Mouse (Mus musculus): ENCODE results near the gene Rnf111. TPM values are rescaled to one million over a fixed set of nuclear protein-coding genes. Genes with fewer than 3 reads are reported as not detected.
A peak's percentile ranks its signal among the peaks of the same experiment; 100 is the strongest.
"Not testable (repeated sequence)": the region's sequence is repeated elsewhere in the genome, so short reads cannot be mapped to it uniquely, and the experiment has no call there.

The Rnf111 gene
- 10 to 100 TPM; 16.2 to 21.6 (median 19.5) TPM for total RNA-seq (2022)

DNA sequence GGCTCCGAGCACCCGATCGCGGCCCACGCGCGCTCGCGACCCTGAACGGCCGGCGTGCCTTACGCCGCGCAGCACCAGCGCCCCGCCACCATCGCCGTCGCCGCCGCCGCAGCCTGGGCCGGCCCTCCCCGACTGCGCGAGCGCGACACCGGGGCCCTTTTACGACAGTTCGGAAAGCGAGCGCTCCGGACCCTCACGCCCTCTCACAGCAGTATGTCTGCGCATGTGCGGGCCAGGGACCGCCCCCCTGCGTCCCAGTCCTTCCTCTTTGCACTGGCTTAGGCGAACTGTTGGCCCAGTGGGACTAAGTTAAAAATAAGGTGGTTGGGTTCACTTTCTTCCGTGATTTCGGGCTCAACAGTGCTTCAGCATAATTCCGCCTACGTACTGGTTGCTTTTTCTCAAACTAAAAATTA is at the start of gene Rnf111:
Rnf111 (minus strand) TSS at position 100 of the 416 bp plus-strand sequence.
- peak; percentile 98 for DNase-seq (ENCODE audit: low spot score)

DNA sequence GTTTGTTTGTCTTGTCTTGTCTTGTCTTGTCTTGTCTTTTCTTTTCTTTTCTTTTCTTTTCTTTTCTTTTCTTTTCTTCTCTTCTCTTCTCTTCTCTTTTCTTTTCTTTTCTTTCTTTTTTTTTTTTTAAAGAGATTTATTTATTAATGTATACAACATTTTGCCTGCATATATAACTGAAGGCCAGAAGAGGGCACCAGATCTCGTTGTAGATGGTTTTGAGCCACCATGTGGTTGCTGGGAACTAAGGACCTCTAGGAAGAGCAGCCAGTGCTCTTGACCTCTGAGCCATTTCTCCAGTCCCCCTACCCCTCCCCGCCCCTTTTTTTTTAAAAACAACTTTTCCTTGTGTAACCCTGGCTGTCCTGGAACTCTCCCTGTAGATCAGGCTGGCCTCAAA is 48.7 kb upstream of the Rnf111 start:
- not testable (repeated sequence) for DNase-seq (ENCODE audit: low spot score)

DNA sequence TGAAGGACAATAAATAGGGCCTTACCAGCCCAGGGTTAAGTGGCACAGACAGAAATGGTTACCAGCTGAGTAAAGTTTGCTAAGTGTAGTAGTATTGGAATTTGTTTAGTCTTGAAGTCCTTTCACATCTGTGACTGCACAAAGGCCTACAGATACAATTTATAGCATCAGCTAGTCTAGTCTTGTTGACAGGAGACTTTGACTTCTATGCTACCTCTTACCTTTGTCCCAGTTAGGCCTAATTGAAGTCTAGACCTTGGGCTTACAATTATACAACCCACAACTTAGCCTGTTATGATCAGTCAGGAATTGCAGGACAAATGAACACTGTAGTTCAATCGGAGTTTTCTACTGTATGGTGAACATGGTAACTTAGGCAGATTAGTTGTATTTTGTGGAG is 48.0 kb upstream of the Rnf111 start:
- no peak for DNase-seq (ENCODE audit: low spot score)

DNA sequence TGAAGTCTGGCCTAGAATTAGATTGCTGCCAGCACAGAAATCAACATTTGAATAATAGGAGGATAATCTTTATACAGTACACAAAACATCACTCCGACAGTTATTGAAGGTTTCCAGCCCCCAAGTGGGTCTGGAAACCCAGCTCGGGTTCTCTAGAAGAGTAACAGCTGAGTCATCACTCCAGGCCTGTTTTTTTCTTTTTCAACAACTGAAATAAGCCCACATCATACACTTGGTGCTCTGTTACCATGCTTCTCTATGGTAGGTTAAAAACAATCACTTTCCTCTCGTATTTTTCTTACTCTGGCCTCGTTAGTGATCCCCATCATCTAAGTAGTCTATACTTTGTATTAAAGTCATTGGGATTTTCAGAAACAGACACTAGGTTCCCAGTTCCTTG is 44.8 kb upstream of the Rnf111 start:
- no peak for DNase-seq (ENCODE audit: low spot score)

DNA sequence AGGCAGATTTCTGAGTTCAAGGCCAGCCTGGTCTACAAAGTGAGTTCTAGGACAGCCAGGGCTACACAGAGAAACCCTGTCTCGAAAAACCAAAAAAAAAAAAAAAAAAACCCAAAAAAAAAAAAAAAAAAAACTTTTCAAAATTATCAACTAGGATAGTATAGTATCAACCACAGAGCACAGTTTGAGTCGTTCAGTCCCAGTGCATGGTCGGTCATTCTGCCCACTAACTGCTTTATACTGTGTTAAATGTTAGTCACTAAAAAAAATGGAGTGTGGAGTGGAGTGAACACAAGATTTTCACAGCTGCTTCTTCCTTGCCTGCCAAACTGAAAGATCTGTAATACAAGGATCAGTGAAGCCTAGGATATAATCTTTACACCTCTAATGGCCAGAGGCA is 43.1 kb upstream of the Rnf111 start:
- DNase-seq (ENCODE audit: low spot score) = not testable (repeated sequence)

DNA sequence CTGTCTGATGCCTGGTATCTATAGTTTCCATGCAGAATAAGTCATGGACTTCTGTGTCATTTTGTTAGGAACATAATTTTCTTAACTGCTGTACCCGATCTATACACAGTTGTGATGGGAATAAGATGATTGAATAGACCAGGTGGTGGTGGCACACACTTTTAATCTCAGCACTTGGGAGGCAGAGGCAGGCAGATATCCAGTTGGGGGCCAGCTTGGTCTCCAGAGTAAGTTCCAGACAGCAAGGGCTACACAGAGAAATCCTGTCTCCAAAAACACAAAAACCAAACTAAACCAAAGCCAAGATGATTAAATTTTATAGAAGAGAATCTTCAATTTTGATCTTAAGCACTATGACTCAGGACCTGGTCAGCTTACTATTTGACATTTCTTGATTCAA is 41.3 kb upstream of the Rnf111 start:
- no peak for DNase-seq (ENCODE audit: low spot score)

DNA sequence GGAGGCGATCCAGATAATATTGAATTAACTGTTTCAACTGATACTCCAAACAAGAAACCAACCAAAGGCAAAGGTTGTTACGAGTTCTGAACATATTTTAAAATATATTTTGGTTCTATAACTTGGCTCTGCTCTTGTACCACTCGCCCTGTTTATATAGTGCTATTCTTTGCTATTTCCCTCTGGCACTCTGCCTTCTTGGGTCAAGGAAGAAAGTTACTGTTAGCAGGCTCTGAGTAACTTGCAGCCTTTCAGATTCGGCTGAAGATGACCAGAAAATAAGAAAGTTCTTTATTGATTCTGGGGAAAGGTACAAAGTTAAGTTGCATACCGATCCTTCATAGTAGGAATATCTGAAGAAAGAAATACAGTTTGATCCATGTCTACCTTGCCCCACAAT is 40.5 kb upstream of the Rnf111 start:
- DNase-seq (ENCODE audit: low spot score) = no peak

DNA sequence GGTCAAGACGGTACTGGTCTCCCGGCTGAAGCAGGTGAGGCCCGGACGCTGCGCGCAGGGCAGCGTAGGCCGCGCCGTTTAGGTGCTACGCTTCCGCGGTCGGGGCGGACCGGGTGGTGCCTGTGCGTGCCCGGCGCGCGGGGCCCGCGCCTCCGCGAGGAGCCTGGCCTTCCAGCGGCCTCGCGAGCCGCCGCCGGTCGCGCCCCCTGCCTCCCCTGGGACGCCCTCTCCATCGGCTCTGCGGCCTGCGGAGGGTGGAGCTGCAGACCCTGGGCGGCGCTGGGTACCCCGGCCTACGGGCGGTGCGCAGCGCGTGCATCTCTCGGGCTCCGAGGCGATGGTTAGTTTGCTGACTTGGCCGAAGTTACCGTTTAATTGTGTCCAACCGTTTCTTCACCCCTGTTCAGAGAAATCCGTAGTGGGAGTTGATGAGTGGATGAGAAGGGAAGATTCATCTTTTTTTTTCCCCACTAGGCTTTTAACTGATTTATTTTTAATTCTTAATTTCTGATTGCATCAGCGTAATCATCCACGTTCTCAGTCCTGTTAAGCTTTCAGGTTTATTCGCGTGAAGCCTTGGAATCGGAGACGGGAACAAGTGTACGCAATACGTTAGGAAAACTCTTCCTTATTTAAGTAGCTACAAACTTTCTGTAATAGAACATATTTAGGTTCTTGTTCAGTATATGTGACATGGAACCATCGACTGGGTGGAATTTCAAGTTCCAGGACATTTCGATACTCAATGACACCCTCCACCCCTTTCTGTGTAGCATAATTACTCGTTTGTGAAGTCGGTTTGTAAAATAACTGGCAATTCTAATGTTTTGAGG is 39.7 kb upstream of the Rnf111 start:
- DNase-seq (ENCODE audit: low spot score) = no peak

DNA sequence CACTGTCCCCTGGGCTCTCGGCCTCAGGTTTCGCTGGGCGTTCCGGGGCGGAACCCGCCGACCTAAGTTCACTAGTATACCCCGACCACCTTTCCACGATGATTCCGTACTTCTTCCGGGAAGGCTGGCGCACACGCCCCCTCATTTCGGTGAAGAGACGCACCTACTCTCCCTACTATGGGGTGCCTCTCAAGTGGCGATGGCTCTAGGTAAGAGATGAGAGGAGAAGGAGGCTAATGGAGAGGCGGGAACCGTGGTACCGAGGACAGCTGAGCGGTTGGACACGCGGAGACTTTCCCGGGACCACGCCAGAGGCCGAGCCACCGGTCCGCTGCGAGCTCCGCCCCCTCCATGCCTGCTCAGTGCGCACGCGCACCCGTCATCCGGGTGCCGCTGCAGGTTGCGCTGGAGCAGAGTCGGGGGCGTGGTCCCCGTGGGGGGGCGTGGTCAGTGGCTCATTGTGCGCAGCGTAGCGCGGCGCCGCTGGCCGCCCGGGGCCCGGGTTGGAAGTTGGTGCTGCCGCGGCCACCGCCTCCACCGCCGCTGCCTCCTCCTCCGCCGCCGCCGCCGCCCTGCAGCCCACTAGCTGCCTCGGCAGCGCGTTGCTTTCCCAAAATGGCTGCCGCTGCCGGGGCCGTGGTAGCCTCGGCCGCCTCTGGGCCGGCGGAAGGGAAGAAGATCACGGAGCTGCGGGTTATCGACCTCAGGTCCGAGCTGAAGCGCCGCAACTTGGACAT is 38.9 kb upstream of the Rnf111 start, which contains the start of gene Sltm:
Sltm (plus strand) TSS at position 450 of the 737 bp plus-strand sequence.
- DNase-seq (ENCODE audit: low spot score) = peak; percentile 98

DNA sequence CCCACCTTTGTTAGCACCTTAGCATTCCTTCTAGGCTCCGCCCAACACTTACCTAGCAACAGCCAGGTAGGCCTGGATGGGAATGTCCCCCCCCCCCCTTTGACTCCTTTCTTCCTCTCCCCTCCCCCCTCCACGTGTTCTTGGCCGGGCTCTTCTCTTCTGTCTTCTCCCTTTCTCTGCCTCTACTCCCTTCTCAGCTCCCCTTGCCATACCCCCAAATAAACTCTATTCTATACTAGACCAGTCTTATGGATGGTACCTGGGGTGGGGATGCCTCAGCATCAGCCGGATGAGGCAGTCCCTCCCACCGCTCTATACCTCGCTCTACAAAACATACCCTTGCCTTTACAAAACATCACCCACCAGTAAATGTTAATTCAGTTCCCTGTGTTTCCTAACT is 38.1 kb upstream of the Rnf111 start:
- no peak for DNase-seq (ENCODE audit: low spot score)

DNA sequence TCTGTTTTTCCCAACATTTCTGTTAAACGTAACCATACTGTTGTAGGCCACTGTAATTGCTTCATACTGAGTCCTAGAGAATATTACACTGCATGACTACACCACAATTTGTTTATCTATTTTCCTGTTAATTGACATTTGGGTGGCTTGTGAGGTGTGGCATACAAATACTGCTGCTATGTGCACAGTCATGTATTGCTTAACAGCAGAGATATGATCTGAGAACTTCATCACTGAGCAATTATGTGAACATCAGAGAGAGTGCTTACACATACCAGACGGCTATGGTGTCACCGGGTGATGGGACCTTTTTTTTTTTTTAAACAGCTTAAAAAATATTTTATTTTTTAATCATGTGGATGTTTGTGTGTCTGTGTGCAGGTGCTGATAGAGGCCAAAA is 29.8 kb upstream of the Rnf111 start:
- no peak for DNase-seq (ENCODE audit: low spot score)

DNA sequence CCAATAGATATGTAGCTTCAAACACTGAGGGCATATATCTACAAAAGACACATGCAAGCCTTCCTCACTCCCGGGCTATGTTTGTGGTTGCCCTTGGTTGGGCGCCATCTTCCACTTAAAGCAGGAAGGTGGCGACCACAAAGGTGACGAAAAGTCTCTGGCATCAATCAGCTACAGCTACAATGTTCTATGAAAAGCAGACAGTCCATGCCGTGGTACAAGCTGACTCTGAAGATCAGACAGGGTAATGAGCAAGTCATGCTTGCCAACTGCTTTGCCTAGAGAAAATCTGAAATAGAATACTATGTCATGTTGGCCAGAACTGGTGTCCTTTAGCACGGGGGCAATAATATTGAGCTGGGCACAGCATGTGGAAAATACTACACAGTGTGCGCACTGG is 20.8 kb upstream of the Rnf111 start:
- DNase-seq (ENCODE audit: low spot score) = peak; percentile 78

DNA sequence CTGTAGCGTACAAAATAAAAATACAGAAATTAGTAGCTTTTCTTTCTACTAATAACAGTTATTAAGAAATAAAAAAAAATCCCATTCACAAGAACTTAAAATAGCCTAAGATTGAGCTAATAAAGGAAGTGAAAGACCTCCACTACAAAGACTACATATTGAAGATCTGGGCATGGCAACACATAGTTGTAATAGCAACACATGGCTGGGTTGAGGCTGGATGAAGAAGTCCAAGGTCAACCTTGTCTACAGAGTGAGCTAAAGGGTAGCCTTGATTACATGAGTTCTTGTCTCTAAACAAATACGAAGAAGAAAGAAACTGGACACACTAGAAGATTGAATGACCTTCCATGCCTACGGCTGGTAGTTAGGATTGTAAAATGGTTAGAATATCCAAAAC is 20.3 kb upstream of the Rnf111 start:
- no peak for DNase-seq (ENCODE audit: low spot score)

DNA sequence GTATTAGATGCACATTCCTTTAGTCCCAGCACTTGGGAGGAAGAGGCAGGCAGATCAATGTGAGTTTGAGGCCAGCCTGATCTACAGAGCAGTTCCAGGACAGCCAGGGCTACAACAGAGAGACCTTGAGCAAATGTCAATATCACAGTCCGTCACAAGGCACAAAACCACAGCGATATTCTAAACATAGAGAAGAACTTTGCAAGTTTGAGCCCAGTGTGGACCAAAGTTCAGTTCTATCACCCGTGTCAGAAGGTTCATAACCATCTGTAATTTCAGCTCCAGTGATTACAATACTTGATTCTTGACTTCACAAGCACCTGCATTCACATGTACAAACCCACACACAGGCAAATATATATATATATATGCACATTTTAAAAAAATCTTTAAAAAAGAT is 17.1 kb upstream of the Rnf111 start:
- DNase-seq (ENCODE audit: low spot score) = no peak

DNA sequence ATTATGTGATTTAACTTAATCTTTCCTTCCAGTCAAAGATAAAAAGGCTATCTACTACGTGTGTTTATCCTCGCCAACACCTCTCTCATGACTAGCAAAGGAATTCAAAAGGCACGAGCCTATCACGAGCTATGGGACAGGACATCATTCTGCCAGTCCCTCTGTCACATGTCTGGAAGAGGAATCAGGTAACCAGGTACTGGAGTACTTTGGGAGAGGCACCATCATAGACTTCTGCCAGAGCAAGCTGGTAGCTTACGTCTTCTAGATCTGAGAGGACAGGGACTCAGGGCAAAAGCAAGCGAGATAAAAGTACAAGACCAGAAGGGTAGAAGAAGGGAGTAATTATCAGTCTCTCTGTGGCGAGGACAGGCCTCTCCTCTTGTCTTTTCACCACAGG is 8.2 kb upstream of the Rnf111 start:
- no peak for DNase-seq (ENCODE audit: low spot score)

DNA sequence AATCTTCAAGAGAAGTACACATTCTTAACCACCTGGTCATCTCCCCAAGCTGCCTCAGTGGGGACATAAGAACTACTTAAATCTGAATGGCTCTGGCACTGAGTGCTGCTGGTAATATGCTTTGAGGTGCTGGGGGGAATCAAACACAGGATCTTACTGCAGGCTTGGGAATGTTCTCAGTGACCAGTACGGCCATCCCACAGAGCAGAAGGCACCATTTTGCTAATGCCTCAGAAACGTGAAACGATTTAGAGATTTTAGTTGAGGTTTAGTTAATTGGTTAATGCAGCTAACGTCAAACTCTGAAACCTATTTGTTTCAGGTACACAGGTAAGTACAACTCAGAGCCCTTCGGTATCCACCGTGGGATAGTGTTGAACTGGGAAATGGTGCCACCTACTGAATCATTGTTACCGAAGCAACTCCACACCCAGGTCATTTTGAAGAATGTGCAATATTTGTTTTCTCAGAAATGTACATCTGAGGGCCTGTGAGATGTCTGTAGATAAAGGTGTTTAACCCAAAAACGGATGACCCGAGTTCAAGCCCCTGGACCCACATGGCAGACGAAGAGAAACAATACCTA is 7.6 kb upstream of the Rnf111 start:
- no peak for DNase-seq (ENCODE audit: low spot score)

DNA sequence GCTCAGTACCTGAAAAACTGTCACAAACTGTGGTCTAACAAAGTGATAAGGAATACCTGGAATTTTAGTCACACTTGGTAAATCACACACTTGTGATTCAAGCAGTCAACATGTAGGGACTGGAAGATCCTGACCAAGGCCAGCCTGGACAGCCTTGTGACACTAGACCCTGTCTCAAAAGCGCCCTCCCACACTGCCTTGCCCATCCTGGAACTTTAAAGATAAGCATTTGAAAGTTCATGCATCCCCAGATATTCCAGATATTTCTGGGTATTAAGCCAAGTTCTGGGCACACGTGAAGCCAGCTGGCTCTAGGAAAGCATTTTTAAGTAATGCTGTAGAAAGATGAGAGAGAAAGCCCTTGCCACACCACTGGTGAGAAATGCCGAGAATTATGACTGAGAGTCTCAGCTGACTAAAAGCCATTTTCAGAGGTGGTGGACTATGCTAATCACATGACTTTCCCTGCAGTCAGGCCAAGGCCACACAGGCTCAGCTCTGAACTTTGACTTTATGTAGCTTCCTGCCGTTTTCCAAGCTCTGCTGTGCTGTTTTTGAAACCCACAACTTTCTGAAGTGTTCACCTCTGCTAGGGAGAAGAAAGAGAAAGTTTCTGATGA is 6.5 kb upstream of the Rnf111 start:
- DNase-seq (ENCODE audit: low spot score) = no peak

DNA sequence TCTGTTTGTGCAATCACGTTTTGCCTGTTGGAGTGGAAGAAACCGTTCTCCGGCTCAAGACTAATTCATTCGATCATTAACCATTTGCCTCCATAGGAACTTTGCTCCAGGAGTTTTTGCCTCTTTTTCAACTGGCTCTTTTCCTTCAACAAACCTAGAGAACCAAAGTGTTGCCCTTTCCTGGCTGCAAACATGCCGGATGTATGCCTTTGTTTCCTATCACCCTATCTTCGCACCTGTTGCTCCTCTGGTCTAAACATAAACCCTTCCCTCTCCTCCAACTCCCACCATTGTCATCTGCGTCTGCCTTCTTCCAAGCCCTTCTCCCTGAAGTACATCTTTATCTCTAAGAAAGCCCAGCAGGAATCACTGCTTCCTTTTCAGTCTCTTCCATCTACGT is 3.3 kb upstream of the Rnf111 start:
- no peak for DNase-seq (ENCODE audit: low spot score)

DNA sequence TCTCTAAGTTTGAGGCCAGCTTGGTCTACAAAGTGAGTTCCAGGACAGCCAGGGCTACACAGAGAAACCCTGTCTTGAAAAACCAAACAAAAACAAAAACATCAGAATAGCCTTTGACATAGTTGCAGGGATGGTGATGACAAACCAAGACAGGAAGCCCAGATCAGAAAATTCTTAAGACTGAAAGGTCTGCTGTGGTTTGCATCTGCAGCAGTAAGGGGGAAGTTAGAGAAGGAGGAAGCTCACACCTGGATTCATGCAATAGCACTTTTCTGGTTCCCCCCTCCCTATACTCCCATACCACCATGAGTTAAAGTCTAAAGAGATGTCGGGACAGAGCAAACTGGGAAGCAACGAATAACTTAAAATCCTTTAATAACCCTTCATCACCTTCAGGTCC is 2.7 kb upstream of the Rnf111 start:
- no peak for DNase-seq (ENCODE audit: low spot score)

DNA sequence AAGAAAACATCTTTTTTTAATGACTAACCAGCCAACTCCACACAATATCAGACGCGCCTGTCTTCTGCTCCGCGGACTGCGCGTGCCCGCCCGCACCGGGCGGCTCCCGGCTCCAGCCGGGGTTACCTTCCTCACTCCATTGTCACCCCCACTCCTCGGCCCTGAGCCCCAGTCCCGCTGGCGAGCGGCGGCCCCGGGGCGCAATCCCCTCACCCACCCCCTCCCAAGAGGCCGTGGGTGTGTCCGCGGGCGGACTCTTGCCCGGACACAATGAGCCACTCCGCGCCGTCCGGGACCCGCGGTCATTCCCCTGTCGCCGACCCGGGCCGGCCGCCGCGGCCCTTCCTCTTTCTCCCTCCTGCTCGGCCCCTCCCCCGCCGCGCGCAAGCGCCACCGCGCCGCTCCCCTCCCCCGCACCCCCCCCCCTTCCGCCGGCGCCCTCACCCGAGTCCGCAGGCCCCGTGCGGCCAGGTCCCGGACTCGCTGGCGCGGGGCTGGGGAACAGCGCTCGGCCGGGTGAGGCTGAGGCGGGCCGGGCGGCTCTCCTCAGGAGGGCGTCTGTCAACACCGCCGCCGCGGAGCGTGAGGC is 416 bp downstream of the Rnf111 start:
- DNase-seq (ENCODE audit: low spot score) = peak; percentile 48

DNA sequence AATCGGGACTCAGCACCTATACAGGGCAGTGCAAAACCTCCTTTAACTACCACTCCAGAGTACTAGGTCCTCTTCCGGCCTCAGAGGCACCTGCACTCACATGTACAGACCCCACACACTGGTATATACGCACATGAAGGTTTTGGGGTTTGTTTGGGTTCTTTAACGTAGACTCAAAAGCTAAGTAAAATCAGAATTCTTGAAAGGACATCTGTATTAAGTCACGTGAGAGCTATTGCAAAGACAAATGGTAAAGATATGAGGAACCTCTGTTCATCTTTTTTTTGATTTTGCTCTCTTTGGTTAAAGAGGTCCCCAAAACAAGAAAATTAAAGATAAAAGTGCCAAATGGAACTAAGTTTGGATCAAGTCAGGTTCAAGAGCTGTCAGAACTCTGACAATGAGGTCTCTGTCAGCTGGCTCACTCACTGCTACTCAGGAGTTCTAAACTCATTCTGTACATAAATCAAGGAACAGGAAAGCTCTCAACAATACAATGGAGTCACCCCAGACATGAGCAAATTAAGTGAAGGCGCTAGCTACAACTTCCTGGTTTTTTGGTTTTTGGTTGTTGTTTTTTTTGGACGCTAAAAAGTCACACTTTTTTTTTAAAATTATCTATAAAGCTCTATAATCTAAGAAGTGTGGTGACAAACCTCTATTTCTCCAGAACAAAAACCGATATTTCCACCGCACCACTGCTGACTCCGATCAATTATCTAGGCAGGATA is 1.1 kb downstream of the Rnf111 start:
- DNase-seq (ENCODE audit: low spot score) = no peak

All from heart, adult 8-10 months (tissue).